Mouse (Mus musculus): ENCODE data around the gene Nek2. TPM values are rescaled to one million over a fixed set of nuclear protein-coding genes. Genes with fewer than 3 reads are reported as not detected.
A peak's percentile ranks its signal among the peaks of the same experiment; 100 is the strongest.

Nek2 gene
- polyA plus RNA-seq, 1 experiment from 2014 or later = 39.3 TPM

GRCm38 (mm10) chr1:191840774-191841565 lies 19.7 kb downstream of the Nek2 start:
- Histone ChIP-seq H3K9ac (no peak overlapping the region), H3K9me3 (replicated peaks) (no peaks in the 10 kb centered on the region), H3K36me3 (no peaks in the 10 kb centered on the region), H3K27ac (no peak overlapping the region), H3K4me3 (replicated peaks) (no peak overlapping the region), H3K27me3 (peaks cover 9% of the 10 kb centered on the region; the same call in 1 of the 2 replicates), H3K4me1 (replicated peaks) (peaks cover 40% of the 10 kb centered on the region), H3K4me2 (no peak overlapping the region)
- 78% methylated on average over 11 of the region's 11 CpGs for WGBS (ENCODE audit: insufficient replicate concordance)
- ATAC-seq (ENCODE audit: low read depth) (no peak), DNase-seq (no peak)

GRCm38 (mm10) chr1:191842247-191842646 lies 21.0 kb downstream of the Nek2 start:
- Histone ChIP-seq H3K27me3 (peaks cover 9% of the 10 kb centered on the region; the same call in 1 of the 2 replicates), H3K9ac (no peak overlapping the region), H3K4me3 (replicated peaks) (no peak overlapping the region), H3K27ac (no peak overlapping the region), H3K36me3 (no peaks in the 10 kb centered on the region), H3K4me2 (no peak overlapping the region), H3K9me3 (replicated peaks) (no peaks in the 10 kb centered on the region), H3K4me1 (replicated peaks) (peaks cover 39% of the 10 kb centered on the region)
- no peak for DNase-seq
- ATAC-seq (ENCODE audit: low read depth) = no peak
- WGBS (ENCODE audit: insufficient replicate concordance) = 78% methylated on average over 12 of the region's 12 CpGs

GRCm38 (mm10) chr1:191846667-191847066 lies 25.4 kb downstream of the Nek2 start:
- Histone ChIP-seq H3K4me3 (replicated peaks) (no peak overlapping the region), H3K27me3 (peaks cover 9% of the 10 kb centered on the region; the same call in 1 of the 2 replicates), H3K9me3 (replicated peaks) (no peaks in the 10 kb centered on the region), H3K9ac (no peak overlapping the region), H3K4me2 (no peak overlapping the region), H3K36me3 (no peaks in the 10 kb centered on the region), H3K4me1 (replicated peaks) (peaks cover 2% of the 10 kb centered on the region; the same call in 1 of the 2 replicates), H3K27ac (no peak overlapping the region)
- ATAC-seq (ENCODE audit: low read depth) (no peak), DNase-seq (no peak)
- WGBS (ENCODE audit: insufficient replicate concordance) = 59% methylated on average over 5 of the region's 5 CpGs

GRCm38 (mm10) chr1:191849501-191849900 lies 28.3 kb downstream of the Nek2 start:
- no peak for DNase-seq
- no peak overlapping the region for H3K9ac ChIP-seq
- no peak for ATAC-seq (ENCODE audit: low read depth)
- no peaks in the 10 kb centered on the region for H3K36me3 ChIP-seq
- no peak overlapping the region for H3K4me2 ChIP-seq
- WGBS (ENCODE audit: insufficient replicate concordance) = 28% methylated on average over 4 of the region's 4 CpGs
- H3K27me3 ChIP-seq = no peaks in the 10 kb centered on the region
- H3K4me1 ChIP-seq (replicated peaks) = peaks cover 30% of the 10 kb centered on the region
- H3K27ac ChIP-seq = no peak overlapping the region
- H3K4me3 ChIP-seq (replicated peaks) = no peak overlapping the region
- no peaks in the 10 kb centered on the region for H3K9me3 ChIP-seq (replicated peaks)

GRCm38 (mm10) chr1:191853442-191853841 lies 32.2 kb downstream of the Nek2 start:
- peak; percentile 79 for DNase-seq
- Histone ChIP-seq H3K9ac (peak overlapping the region; percentile 45; the same call in 1 of the 2 replicates), H3K36me3 (no peaks in the 10 kb centered on the region), H3K27ac (peak overlapping the region; percentile 98), H3K4me1 (replicated peaks) (peaks cover 57% of the 10 kb centered on the region), H3K27me3 (no peaks in the 10 kb centered on the region), H3K4me3 (replicated peaks) (no peak overlapping the region), H3K4me2 (peak overlapping the region; percentile 28), H3K9me3 (replicated peaks) (no peaks in the 10 kb centered on the region)
- 67% methylated on average over 9 of the region's 9 CpGs for WGBS (ENCODE audit: insufficient replicate concordance)
- no peak for ATAC-seq (ENCODE audit: low read depth)

- Histone ChIP-seq H3K27me3 (no peaks in the 10 kb centered on the region), H3K4me1 (replicated peaks) (peaks cover 62% of the 10 kb centered on the region), H3K4me3 (replicated peaks) (peak overlapping the region; percentile 31), H3K36me3 (no peaks in the 10 kb centered on the region), H3K9ac (peak overlapping the region; percentile 75), H3K9me3 (replicated peaks) (no peaks in the 10 kb centered on the region), H3K4me2 (peak overlapping the region; percentile 74), H3K27ac (peak overlapping the region; percentile 98)
- ATAC-seq (ENCODE audit: low read depth) = no peak
- WGBS (ENCODE audit: insufficient replicate concordance) = 63% methylated on average over 5 of the region's 5 CpGs
- DNase-seq = no peak
Observed at GRCm38 (mm10) chr1:191854716-191855115, 33.5 kb downstream of the Nek2 start.

GRCm38 (mm10) chr1:191855136-191855878 lies 34.1 kb downstream of the Nek2 start:
- peak overlapping the region; percentile 31 for H3K4me3 ChIP-seq (replicated peaks)
- H3K4me2 ChIP-seq = peak overlapping the region; percentile 74
- H3K27me3 ChIP-seq = no peaks in the 10 kb centered on the region
- DNase-seq (peak; percentile 93), ATAC-seq (ENCODE audit: low read depth) (peak; percentile 100)
- H3K9ac ChIP-seq = peak overlapping the region; percentile 75
- no peaks in the 10 kb centered on the region for H3K36me3 ChIP-seq
- no peaks in the 10 kb centered on the region for H3K9me3 ChIP-seq (replicated peaks)
- H3K27ac ChIP-seq = peak overlapping the region; percentile 98
- peaks cover 62% of the 10 kb centered on the region for H3K4me1 ChIP-seq (replicated peaks)
- whole genome bisulfite sequencing (ENCODE audit: insufficient replicate concordance) = 24% methylated on average over 10 of the region's 10 CpGs

- Histone ChIP-seq H3K36me3 (no peaks in the 10 kb centered on the region), H3K27me3 (no peaks in the 10 kb centered on the region), H3K9me3 (replicated peaks) (no peaks in the 10 kb centered on the region), H3K4me3 (replicated peaks) (no peak overlapping the region), H3K4me2 (no peak overlapping the region), H3K9ac (no peak overlapping the region), H3K27ac (peak overlapping the region; percentile 98), H3K4me1 (replicated peaks) (peaks cover 56% of the 10 kb centered on the region)
- ATAC-seq (ENCODE audit: low read depth) (no peak), DNase-seq (no peak)
- WGBS (ENCODE audit: insufficient replicate concordance) = 81% methylated on average over 5 of the region's 5 CpGs
Observed at GRCm38 (mm10) chr1:191856886-191857651, 35.8 kb downstream of the Nek2 start.

- Histone ChIP-seq H3K9ac (no peak overlapping the region), H3K4me2 (no peak overlapping the region), H3K27me3 (no peaks in the 10 kb centered on the region), H3K4me1 (replicated peaks) (peaks cover 49% of the 10 kb centered on the region), H3K9me3 (replicated peaks) (no peaks in the 10 kb centered on the region), H3K4me3 (replicated peaks) (no peak overlapping the region), H3K27ac (no peak overlapping the region), H3K36me3 (no peaks in the 10 kb centered on the region)
- DNase-seq = no peak
- no peak for ATAC-seq (ENCODE audit: low read depth)
Observed at GRCm38 (mm10) chr1:191858136-191858535, 36.9 kb downstream of the Nek2 start.

GRCm38 (mm10) chr1:191859847-191860246 lies 38.6 kb downstream of the Nek2 start:
- Histone ChIP-seq H3K4me2 (no peak overlapping the region), H3K27ac (no peak overlapping the region), H3K9me3 (replicated peaks) (no peaks in the 10 kb centered on the region), H3K27me3 (no peaks in the 10 kb centered on the region), H3K9ac (no peak overlapping the region), H3K4me3 (replicated peaks) (no peak overlapping the region), H3K4me1 (replicated peaks) (peaks cover 32% of the 10 kb centered on the region), H3K36me3 (no peaks in the 10 kb centered on the region)
- ATAC-seq (ENCODE audit: low read depth) (no peak), DNase-seq (no peak)
- 73% methylated on average over 3 of the region's 3 CpGs for WGBS (ENCODE audit: insufficient replicate concordance)

GRCm38 (mm10) chr1:191861247-191861646 lies 40.0 kb downstream of the Nek2 start:
- ATAC-seq (ENCODE audit: low read depth) (no peak), DNase-seq (no peak)
- H3K4me2 ChIP-seq = no peak overlapping the region
- H3K9me3 ChIP-seq (replicated peaks) = no peaks in the 10 kb centered on the region
- peaks cover 25% of the 10 kb centered on the region for H3K4me1 ChIP-seq (replicated peaks)
- H3K9ac ChIP-seq = no peak overlapping the region
- H3K36me3 ChIP-seq = no peaks in the 10 kb centered on the region
- 61% methylated on average over 5 of the region's 5 CpGs for WGBS (ENCODE audit: insufficient replicate concordance)
- no peaks in the 10 kb centered on the region for H3K27me3 ChIP-seq
- no peak overlapping the region for H3K27ac ChIP-seq
- H3K4me3 ChIP-seq (replicated peaks) = no peak overlapping the region

Measured in liver, embryonic 13.5 days (tissue).